Mouse (Mus musculus): ENCODE results near the gene Olfr1186. TPM values are rescaled to one million over a fixed set of nuclear protein-coding genes. Genes with fewer than 3 reads are reported as not detected.
"Not testable (repeated sequence)": the region's sequence is repeated elsewhere in the genome, so short reads cannot be mapped to it uniquely, and the experiment has no call there.

Olfr1186 gene
- not detected for total RNA-seq (2021)
- long read RNA-seq, experiment 1: 0 reads
- long read RNA-seq, experiment 2: 0 reads

- TF ChIP-seq CTCF (IDR thresholded peaks at IDR 0.05): no peak
- intact Hi-C loops (cut with DNase I): no loop called here
- no peak for DNase-seq (ENCODE audit: extremely low spot score in 1 of 2, low spot score in 2 of 2)
Measured at GRCm38 (mm10) chr2:88518251-88518650, at the start of gene Olfr1186. Olfr1186 (plus strand) TSS chr2:88518551.

GRCm38 (mm10) chr2:88483298-88483697 is 35.1 kb upstream of the Olfr1186 start, which contains the start of gene Olfr1184:
Olfr1184 (plus strand) TSS chr2:88483598.
- intact Hi-C loops (cut with DNase I): no loop called here
- TF ChIP-seq CTCF (IDR thresholded peaks at IDR 0.05): no peak
- Histone ChIP-seq H3K4me3 (no peak within 1 kb of the TSS), H3K27ac (no peak within 1 kb of the TSS)
- no peak for DNase-seq (ENCODE audit: extremely low spot score in 1 of 2, low spot score in 2 of 2)

More at GRCm38 (mm10) chr2:88518251-88518650, at the start of gene Olfr1186:
- Histone ChIP-seq H3K27ac (no peak within 1 kb of the TSS), H3K4me3 (no peak within 1 kb of the TSS)

- no peak within 1 kb of the TSS for H3K4me3 ChIP-seq
- intact Hi-C loops (cut with DNase I): no loop called here
- no peak for TF ChIP-seq CTCF (IDR thresholded peaks at IDR 0.05)
- H3K27ac ChIP-seq: no peak within 1 kb of the TSS
- no peak for DNase-seq (ENCODE audit: extremely low spot score in 1 of 2, low spot score in 2 of 2)
Measured at GRCm38 (mm10) chr2:88493020-88493419, 25.3 kb upstream of the Olfr1186 start, which contains the start of gene Olfr1185-ps1. Olfr1185-ps1 (plus strand) TSS chr2:88493320.

GRCm38 (mm10) chr2:88525720-88526119 is 7.4 kb downstream of the Olfr1186 start:
- no peak for TF ChIP-seq CTCF (IDR thresholded peaks at IDR 0.05)
- intact Hi-C loops (cut with DNase I): no loop called here
- no peak overlapping the region for H3K4me3 ChIP-seq
- no peak for DNase-seq (ENCODE audit: extremely low spot score in 1 of 2, low spot score in 2 of 2)
- H3K27ac ChIP-seq: no peak overlapping the region

- intact Hi-C loops (cut with DNase I): no loop called here
- no peak for TF ChIP-seq CTCF (IDR thresholded peaks at IDR 0.05)
- H3K27ac ChIP-seq: no peak within 1 kb of the TSS
- no peak within 1 kb of the TSS for H3K4me3 ChIP-seq
- no peak for DNase-seq (ENCODE audit: extremely low spot score in 1 of 2, low spot score in 2 of 2)
Measured at GRCm38 (mm10) chr2:88556635-88557034, 38.3 kb downstream of the Olfr1186 start, which contains the start of gene Olfr1188. Olfr1188 (plus strand) TSS chr2:88556935.

- H3K4me3 ChIP-seq; intact Hi-C loops (cut with DNase I); H3K27ac ChIP-seq; DNase-seq (ENCODE audit: extremely low spot score in 1 of 2, low spot score in 2 of 2): not testable (repeated sequence)
Measured at GRCm38 (mm10) chr2:88572696-88573095, 54.3 kb downstream of the Olfr1186 start.

Other genes with a start within 250 kb of the Olfr1186 start
- gene Olfr1173, start 238.7 kb upstream of the Olfr1186 start, total RNA-seq (2021): under 1 TPM in 1 of 2 experiments, not detected in 1; 0.07 TPM
- gene Olfr1174-ps, start 203.4 kb upstream of the Olfr1186 start, total RNA-seq (2021): not detected
- gene Olfr1175-ps, start 191.3 kb upstream of the Olfr1186 start, total RNA-seq (2021): not detected
- gene Olfr1176, start 181.8 kb upstream of the Olfr1186 start, total RNA-seq (2021): not detected
- not detected for gene Olfr1177-ps, start 172.1 kb upstream of the Olfr1186 start, total RNA-seq (2021)
- not detected for gene Olfr1178, start 131.5 kb upstream of the Olfr1186 start, total RNA-seq (2021)
- not detected for gene Olfr1179, start 112.1 kb upstream of the Olfr1186 start, total RNA-seq (2021)
- not detected for gene Olfr1180, start 99.4 kb upstream of the Olfr1186 start, total RNA-seq (2021)
- gene Olfr1181, start 92.4 kb upstream of the Olfr1186 start, total RNA-seq (2021): not detected
- gene Gm13757, start 69.4 kb upstream of the Olfr1186 start, total RNA-seq (2021): not detected
- gene Olfr1183, start 63.7 kb upstream of the Olfr1186 start, total RNA-seq (2021): not detected
- gene Olfr1184, start 35.0 kb upstream of the Olfr1186 start, total RNA-seq (2021): not detected
- not detected for gene Olfr1185-ps1, start 25.2 kb upstream of the Olfr1186 start, total RNA-seq (2021)
- not detected for gene Olfr1188, start 38.4 kb downstream of the Olfr1186 start, total RNA-seq (2021)
- not detected for gene Olfr1189, start 67.9 kb downstream of the Olfr1186 start, total RNA-seq (2021)
- gene Olfr1191-ps1, start 122.0 kb downstream of the Olfr1186 start, total RNA-seq (2021): under 1 TPM in 1 of 2 experiments, not detected in 1; 0.05 TPM
- not detected for gene Olfr1192-ps1, start 130.0 kb downstream of the Olfr1186 start, total RNA-seq (2021)
- gene Olfr1193, start 157.1 kb downstream of the Olfr1186 start, total RNA-seq (2021): not detected
- gene Olfr1195, start 170.6 kb downstream of the Olfr1186 start, total RNA-seq (2021): not detected
- gene Olfr1196, start 186.0 kb downstream of the Olfr1186 start, total RNA-seq (2021): not detected
- not detected for gene Olfr1197, start 213.8 kb downstream of the Olfr1186 start, total RNA-seq (2021)
- not detected for gene Olfr1198, start 232.8 kb downstream of the Olfr1186 start, total RNA-seq (2021)
- gene Olfr1199, start 241.9 kb downstream of the Olfr1186 start, total RNA-seq (2021): not detected